Mouse (Mus musculus): ENCODE results near the gene Ankrd28.

DNA sequence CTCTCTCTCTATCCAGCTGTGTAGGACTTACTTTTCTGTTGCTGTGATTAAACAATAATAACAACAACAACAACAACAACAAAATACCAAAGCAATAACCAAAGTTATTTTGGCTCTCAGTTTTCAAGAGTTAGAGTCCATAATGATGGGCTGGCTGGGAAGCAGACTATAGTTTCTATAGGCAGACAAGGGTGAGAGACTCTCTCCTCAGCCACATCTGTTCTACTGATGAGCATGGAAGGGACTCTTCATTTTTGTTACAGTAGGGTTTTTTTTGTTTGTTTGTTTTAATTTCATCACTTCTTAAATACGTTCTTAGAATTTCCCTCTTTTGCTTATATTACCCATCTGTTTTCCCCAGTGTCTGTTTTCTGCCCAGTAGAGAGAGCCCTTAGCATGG lies 177.8 kb downstream of the Ankrd28 start:
- no peak for TF ChIP-seq CTCF (IDR thresholded peaks at IDR 0.05)
- no peak for TF ChIP-seq POLR2A (IDR thresholded peaks at IDR 0.05; ENCODE audit: insufficient read depth, low read depth, low read length)
- no peak for TF ChIP-seq EP300 (IDR thresholded peaks at IDR 0.05; ENCODE audit: insufficient read depth, low read depth, low read length)

Data from heart, adult 2 months (tissue).